Mouse (Mus musculus): ENCODE measurements at regions not wholly inside any gene's neighbourhood (a gene's known extent, or its start where the extent isn't known, plus 50 kb on each side); places are given as distances from the start of the nearest gene placed in this dataset.

DNA sequence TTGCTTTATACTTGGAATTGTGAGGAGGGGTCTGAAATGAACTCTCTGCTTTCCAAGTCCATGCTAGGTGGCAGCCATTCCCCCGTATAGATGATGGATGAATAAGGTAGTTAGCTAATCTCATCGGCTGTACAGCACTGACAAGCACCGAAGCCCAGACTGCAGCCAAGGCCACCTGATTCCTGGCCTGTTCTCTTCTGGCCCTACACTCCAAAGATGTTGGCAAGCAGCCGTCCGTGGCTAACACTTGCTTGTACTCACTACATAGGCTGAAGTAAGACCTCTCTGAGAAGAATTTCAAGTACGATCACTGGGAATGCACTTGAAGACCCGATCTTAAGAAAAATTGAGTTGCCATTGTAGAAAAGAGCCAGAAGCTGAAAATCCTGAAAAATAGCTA is 427.2 kb upstream of the Gcfc2 start:
- Histone ChIP-seq H3K27ac (replicated peaks; ENCODE audit: low read depth, low read length) (no peak overlapping the region), H3K36me3 (ENCODE audit: control insufficient read depth, insufficient read depth, low read length) (no peaks in the 10 kb centered on the region), H3K4me2 (ENCODE audit: low read length) (no peak overlapping the region), H3K9me3 (ENCODE audit: control insufficient read depth, low read length) (no peaks in the 10 kb centered on the region), H3K27me3 (ENCODE audit: control insufficient read depth, insufficient read depth, low read length) (no peaks in the 10 kb centered on the region), H3K9ac (replicated peaks; ENCODE audit: low read length) (no peak overlapping the region), H3K4me3 (replicated peaks; ENCODE audit: low read depth, low read length) (no peak overlapping the region), H3K4me1 (ENCODE audit: control insufficient read depth, insufficient read depth, low read length) (no peaks in the 10 kb centered on the region)
- ATAC-seq (ENCODE audit: low FRiP score, low TSS enrichment) (no peak), DNase-seq (no peak)
- 90% methylated on average over 7 of the region's 7 CpGs for WGBS

DNA sequence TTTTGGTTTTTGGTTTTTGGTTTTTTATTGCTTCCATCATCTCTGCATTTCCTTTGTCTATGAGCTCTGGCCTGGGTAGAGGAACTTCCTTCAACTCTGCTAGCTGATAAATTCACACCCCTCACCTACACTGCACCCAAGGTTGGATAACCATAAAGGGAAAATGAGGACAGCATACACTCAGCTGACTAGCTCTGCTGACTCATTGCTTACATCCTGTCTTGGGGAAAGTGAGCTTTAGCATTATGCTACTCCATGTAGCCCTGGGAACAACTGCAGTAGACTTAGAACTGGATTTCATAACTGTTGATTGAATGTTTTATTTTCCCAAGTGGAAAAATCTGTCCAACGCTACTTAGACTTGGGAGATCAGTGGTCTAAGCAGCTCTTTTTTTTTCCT is 406.3 kb upstream of the Gcfc2 start:
- Histone ChIP-seq H3K4me3 (replicated peaks; ENCODE audit: low read depth, low read length) (no peak overlapping the region), H3K4me2 (ENCODE audit: low read length) (no peak overlapping the region), H3K9ac (replicated peaks; ENCODE audit: low read length) (no peak overlapping the region), H3K27me3 (ENCODE audit: control insufficient read depth, insufficient read depth, low read length) (no peaks in the 10 kb centered on the region), H3K36me3 (ENCODE audit: control insufficient read depth, insufficient read depth, low read length) (no peaks in the 10 kb centered on the region), H3K9me3 (ENCODE audit: control insufficient read depth, low read length) (no peaks in the 10 kb centered on the region), H3K27ac (replicated peaks; ENCODE audit: low read depth, low read length) (no peak overlapping the region), H3K4me1 (ENCODE audit: control insufficient read depth, insufficient read depth, low read length) (no peaks in the 10 kb centered on the region)
- 90% methylated on average over 1 of the region's 1 CpGs for WGBS
- ATAC-seq (ENCODE audit: low FRiP score, low TSS enrichment) = no peak
- DNase-seq = no peak

DNA sequence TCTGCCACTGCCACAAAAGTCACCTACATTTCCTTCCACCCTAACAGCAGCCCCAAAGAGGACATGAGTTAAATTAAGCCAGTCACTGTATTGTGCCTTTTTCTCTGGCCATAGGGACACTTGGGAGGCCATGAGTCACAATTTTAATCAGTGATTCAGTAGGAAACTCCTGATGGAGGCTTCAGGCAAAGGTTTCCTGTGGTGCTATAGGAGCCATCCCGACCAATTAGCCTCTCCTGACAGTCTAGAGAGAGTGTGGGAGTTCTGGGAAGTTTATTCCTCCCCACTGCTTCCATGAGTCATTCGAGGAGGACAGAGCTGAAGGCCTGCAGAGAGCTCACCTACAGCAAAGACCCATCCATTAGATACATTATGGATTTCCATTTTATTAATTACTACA is 361.2 kb upstream of the Gcfc2 start:
- ATAC-seq (ENCODE audit: low FRiP score, low TSS enrichment) (no peak), DNase-seq (no peak)
- WGBS = 78% methylated on average over 2 of the region's 2 CpGs

DNA sequence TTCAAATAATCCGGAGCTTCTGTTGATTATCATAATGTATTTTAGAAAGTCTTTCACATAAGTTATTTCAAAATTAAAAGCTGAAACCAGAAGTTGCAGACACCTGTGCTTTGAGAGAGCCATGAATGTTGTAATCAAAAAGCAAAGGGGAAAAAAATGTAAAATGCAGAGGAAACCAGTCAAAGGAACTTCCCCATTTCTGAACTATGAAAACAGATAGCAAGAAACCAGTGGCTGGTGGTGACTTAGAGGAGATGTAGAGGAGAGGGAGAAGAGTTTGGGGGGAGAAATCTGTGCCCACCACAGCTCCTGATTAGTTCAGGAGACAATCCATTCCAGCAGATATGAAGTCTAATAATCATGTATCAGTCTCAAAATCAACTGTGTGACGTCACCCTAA is 360.3 kb upstream of the Gcfc2 start:
- WGBS = 80% methylated on average over 2 of the region's 2 CpGs
- H3K27me3 ChIP-seq (ENCODE audit: control insufficient read depth, insufficient read depth, low read length) = no peaks in the 10 kb centered on the region
- H3K9ac ChIP-seq (replicated peaks; ENCODE audit: low read length) = no peak overlapping the region
- H3K4me2 ChIP-seq (ENCODE audit: low read length) = no peak overlapping the region
- no peak overlapping the region for H3K4me3 ChIP-seq (replicated peaks; ENCODE audit: low read depth, low read length)
- no peak for DNase-seq
- H3K9me3 ChIP-seq (ENCODE audit: control insufficient read depth, low read length) = no peaks in the 10 kb centered on the region
- no peaks in the 10 kb centered on the region for H3K36me3 ChIP-seq (ENCODE audit: control insufficient read depth, insufficient read depth, low read length)
- no peak overlapping the region for H3K27ac ChIP-seq (replicated peaks; ENCODE audit: low read depth, low read length)
- ATAC-seq (ENCODE audit: low FRiP score, low TSS enrichment) = no peak
- no peaks in the 10 kb centered on the region for H3K4me1 ChIP-seq (ENCODE audit: control insufficient read depth, insufficient read depth, low read length)

More for the DNA sequence above, 361.2 kb upstream of the Gcfc2 start:
- no peaks in the 10 kb centered on the region for H3K4me1 ChIP-seq (ENCODE audit: control insufficient read depth, insufficient read depth, low read length)
- H3K9me3 ChIP-seq (ENCODE audit: control insufficient read depth, low read length) = no peaks in the 10 kb centered on the region
- H3K27ac ChIP-seq (replicated peaks; ENCODE audit: low read depth, low read length) = no peak overlapping the region
- H3K9ac ChIP-seq (replicated peaks; ENCODE audit: low read length) = no peak overlapping the region
- no peaks in the 10 kb centered on the region for H3K36me3 ChIP-seq (ENCODE audit: control insufficient read depth, insufficient read depth, low read length)
- no peaks in the 10 kb centered on the region for H3K27me3 ChIP-seq (ENCODE audit: control insufficient read depth, insufficient read depth, low read length)
- no peak overlapping the region for H3K4me2 ChIP-seq (ENCODE audit: low read length)
- no peak overlapping the region for H3K4me3 ChIP-seq (replicated peaks; ENCODE audit: low read depth, low read length)

DNA sequence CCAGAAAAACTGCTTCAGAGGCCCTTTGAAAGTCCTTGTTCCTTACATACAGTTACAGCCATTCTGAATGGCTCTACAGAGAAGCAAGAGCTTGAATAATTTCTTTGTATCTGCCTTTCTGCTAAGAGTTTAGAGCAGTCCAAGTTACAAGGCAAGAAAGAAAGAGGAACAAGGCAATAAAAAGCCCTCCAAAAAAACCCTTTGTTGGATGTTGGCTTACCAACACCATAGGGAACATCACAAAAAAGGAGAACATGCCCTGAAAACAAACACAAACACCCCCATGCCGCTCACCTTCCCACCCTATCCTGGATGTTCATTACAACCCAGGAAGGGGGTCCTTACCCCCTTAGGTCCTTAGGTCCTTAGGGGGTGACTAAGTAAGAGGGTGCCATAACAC is 359.2 kb upstream of the Gcfc2 start:
- no peak for ATAC-seq (ENCODE audit: low FRiP score, low TSS enrichment)
- H3K4me3 ChIP-seq (replicated peaks; ENCODE audit: low read depth, low read length) = no peak overlapping the region
- no peaks in the 10 kb centered on the region for H3K9me3 ChIP-seq (ENCODE audit: control insufficient read depth, low read length)
- no peaks in the 10 kb centered on the region for H3K36me3 ChIP-seq (ENCODE audit: control insufficient read depth, insufficient read depth, low read length)
- H3K27ac ChIP-seq (replicated peaks; ENCODE audit: low read depth, low read length) = no peak overlapping the region
- 90% methylated on average over 1 of the region's 1 CpGs for WGBS
- no peak overlapping the region for H3K9ac ChIP-seq (replicated peaks; ENCODE audit: low read length)
- no peak overlapping the region for H3K4me2 ChIP-seq (ENCODE audit: low read length)
- no peaks in the 10 kb centered on the region for H3K4me1 ChIP-seq (ENCODE audit: control insufficient read depth, insufficient read depth, low read length)
- DNase-seq = no peak
- no peaks in the 10 kb centered on the region for H3K27me3 ChIP-seq (ENCODE audit: control insufficient read depth, insufficient read depth, low read length)

DNA sequence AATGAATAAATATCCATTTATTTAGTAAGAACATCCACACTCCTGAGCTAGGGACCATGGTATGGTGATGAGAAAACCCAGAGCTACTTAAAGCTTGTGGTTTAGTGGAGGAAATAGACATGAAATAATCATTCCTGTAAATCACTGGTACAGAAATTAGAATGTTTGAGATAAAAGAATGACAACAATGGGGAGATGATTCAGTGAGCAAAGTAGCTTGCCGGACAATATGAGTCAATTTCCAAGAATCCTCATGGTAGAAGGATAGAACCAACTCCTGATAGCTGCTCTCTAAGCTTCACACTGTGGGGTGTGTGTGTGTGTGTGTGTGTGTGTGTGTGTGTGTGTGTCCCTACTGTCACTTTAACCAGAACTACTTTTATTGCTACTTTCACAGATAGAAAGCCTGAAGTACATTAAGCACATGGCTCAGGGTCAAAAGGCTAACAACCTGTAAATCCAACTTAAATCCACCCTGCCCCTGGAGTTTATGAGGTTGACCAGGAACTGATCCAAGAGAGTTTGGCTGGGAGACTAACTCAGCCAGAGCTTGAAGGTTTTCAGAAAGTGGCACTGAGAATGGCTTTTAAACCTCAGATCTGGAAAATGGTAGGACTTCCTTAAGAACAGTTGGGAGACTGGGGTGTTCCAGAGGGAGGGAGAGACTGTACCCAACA is 336.9 kb upstream of the Gcfc2 start:
- no peaks in the 10 kb centered on the region for H3K36me3 ChIP-seq (ENCODE audit: control insufficient read depth, insufficient read depth, low read length)

DNA sequence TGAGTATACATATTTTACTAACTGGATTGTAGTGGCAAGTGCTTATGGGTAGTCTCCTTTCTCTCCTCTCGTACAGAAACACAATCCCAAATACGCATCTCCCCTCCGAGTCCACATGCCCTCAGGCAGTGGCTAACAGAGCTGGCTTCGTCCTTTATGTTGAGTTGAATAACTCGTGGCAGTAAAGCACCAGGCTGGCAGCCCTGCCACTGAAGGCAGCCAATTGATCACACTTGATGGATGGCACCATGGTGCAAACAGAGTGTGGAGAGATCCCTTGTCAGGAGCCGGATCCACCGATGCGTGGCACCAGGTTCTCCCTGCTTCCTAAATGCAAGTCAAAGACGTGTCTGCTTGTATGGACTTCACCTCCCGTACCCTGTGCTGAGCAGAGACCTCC is 333.7 kb upstream of the Gcfc2 start:
- H3K36me3 ChIP-seq (ENCODE audit: control insufficient read depth, insufficient read depth, low read length) = no peaks in the 10 kb centered on the region
- H3K4me2 ChIP-seq (ENCODE audit: low read length) = no peak overlapping the region
- no peak overlapping the region for H3K9ac ChIP-seq (replicated peaks; ENCODE audit: low read length)
- DNase-seq (peak; percentile 15), ATAC-seq (ENCODE audit: low FRiP score, low TSS enrichment) (no peak)
- H3K27me3 ChIP-seq (ENCODE audit: control insufficient read depth, insufficient read depth, low read length) = no peaks in the 10 kb centered on the region
- no peak overlapping the region for H3K27ac ChIP-seq (replicated peaks; ENCODE audit: low read depth, low read length)
- WGBS = 77% methylated on average over 10 of the region's 10 CpGs
- no peaks in the 10 kb centered on the region for H3K4me1 ChIP-seq (ENCODE audit: control insufficient read depth, insufficient read depth, low read length)
- H3K9me3 ChIP-seq (ENCODE audit: control insufficient read depth, low read length) = no peaks in the 10 kb centered on the region
- H3K4me3 ChIP-seq (replicated peaks; ENCODE audit: low read depth, low read length) = no peak overlapping the region

More for the DNA sequence above, 336.9 kb upstream of the Gcfc2 start:
- DNase-seq (no peak), ATAC-seq (ENCODE audit: low FRiP score, low TSS enrichment) (no peak)
- no peak overlapping the region for H3K4me3 ChIP-seq (replicated peaks; ENCODE audit: low read depth, low read length)
- H3K27ac ChIP-seq (replicated peaks; ENCODE audit: low read depth, low read length) = no peak overlapping the region
- H3K4me2 ChIP-seq (ENCODE audit: low read length) = no peak overlapping the region
- H3K9me3 ChIP-seq (ENCODE audit: control insufficient read depth, low read length) = no peaks in the 10 kb centered on the region
- no peaks in the 10 kb centered on the region for H3K4me1 ChIP-seq (ENCODE audit: control insufficient read depth, insufficient read depth, low read length)
- no peak overlapping the region for H3K9ac ChIP-seq (replicated peaks; ENCODE audit: low read length)
- whole genome bisulfite sequencing = 81% methylated on average over 1 of the region's 1 CpGs
- H3K27me3 ChIP-seq (ENCODE audit: control insufficient read depth, insufficient read depth, low read length) = no peaks in the 10 kb centered on the region

DNA sequence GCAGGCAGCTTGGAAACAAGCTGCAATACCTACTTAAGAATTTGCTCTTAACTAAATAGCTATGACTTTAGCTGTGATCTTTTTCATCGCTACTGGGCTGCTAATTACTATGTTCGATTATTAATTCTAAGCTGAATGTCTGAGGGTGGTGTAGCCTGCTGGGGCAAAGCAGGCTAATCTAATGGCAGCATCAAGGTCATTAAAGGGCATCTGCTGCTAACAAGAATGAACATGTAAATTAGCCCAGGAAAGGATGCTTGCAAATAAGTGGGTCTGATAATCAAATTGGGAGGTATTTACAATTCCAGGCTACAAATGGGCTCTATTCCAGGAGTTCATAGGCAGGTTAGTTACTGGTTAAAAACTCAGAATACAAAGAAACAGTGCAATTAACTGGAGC is 327.5 kb upstream of the Gcfc2 start:
- no peaks in the 10 kb centered on the region for H3K36me3 ChIP-seq (ENCODE audit: control insufficient read depth, insufficient read depth, low read length)
- ATAC-seq (ENCODE audit: low FRiP score, low TSS enrichment) = no peak
- no peak overlapping the region for H3K9ac ChIP-seq (replicated peaks; ENCODE audit: low read length)
- WGBS = 52% methylated on average over 2 of the region's 2 CpGs
- peak; percentile 8 for DNase-seq
- H3K27ac ChIP-seq (replicated peaks; ENCODE audit: low read depth, low read length) = no peak overlapping the region
- no peaks in the 10 kb centered on the region for H3K9me3 ChIP-seq (ENCODE audit: control insufficient read depth, low read length)
- no peaks in the 10 kb centered on the region for H3K27me3 ChIP-seq (ENCODE audit: control insufficient read depth, insufficient read depth, low read length)
- H3K4me1 ChIP-seq (ENCODE audit: control insufficient read depth, insufficient read depth, low read length) = no peaks in the 10 kb centered on the region
- H3K4me2 ChIP-seq (ENCODE audit: low read length) = no peak overlapping the region
- H3K4me3 ChIP-seq (replicated peaks; ENCODE audit: low read depth, low read length) = no peak overlapping the region

DNA sequence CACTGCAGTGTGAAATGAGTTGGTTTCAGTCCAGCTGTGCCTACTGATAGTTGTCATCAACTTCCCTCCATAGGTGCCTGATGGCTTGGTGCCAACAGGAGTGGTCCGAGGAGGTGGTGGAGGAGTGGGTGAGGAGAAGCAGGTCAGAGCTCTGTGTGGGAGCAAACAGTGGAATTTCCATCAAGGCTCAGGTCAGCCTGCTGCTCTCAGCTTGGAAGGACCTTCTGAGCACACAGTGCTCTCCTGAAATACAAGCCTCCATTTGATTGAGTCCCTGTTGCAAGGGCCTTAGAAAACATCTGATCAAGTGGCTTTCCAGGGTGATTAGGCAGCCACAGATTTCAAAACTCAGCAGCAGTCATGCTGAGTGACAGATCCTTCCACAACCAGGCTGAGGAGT is 314.8 kb upstream of the Gcfc2 start:
- 88% methylated on average over 1 of the region's 1 CpGs for WGBS
- ATAC-seq (ENCODE audit: low FRiP score, low TSS enrichment) = no peak
- Histone ChIP-seq H3K4me2 (ENCODE audit: low read length) (no peak overlapping the region), H3K9ac (replicated peaks; ENCODE audit: low read length) (no peak overlapping the region), H3K27me3 (ENCODE audit: control insufficient read depth, insufficient read depth, low read length) (no peaks in the 10 kb centered on the region), H3K9me3 (ENCODE audit: control insufficient read depth, low read length) (no peaks in the 10 kb centered on the region), H3K36me3 (ENCODE audit: control insufficient read depth, insufficient read depth, low read length) (no peaks in the 10 kb centered on the region), H3K4me3 (replicated peaks; ENCODE audit: low read depth, low read length) (no peak overlapping the region), H3K27ac (replicated peaks; ENCODE audit: low read depth, low read length) (no peak overlapping the region), H3K4me1 (ENCODE audit: control insufficient read depth, insufficient read depth, low read length) (no peaks in the 10 kb centered on the region)
- DNase-seq = no peak
